Mouse (Mus musculus): ENCODE measurements around the gene Hdac9. TPM values are rescaled to one million over a fixed set of nuclear protein-coding genes. Genes with fewer than 3 reads are reported as not detected.

Hdac9 gene
- polyA plus RNA-seq, 1 experiment: 11.1 TPM

DNA sequence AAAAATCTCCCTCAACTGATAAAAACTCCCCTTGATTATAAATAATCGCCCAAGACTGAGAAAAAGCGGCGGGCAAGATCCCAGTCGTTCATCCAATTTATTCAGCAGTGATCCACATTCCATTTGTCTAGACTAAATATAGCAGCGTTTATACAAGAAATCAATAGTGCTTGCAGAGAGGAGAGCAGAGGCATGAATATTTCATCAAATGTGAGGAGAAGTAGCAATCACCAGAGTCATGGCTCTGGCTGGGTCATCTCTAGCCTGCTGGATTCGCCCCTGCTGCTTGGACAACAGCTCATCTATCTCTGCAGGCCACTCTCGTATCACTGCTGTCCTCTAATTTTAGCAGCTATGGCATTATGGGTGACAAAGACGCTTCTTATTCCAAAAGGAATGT lies 476.0 kb downstream of the Hdac9 start:
- Histone ChIP-seq H3K4me3 (ENCODE audit: insufficient read depth, low read length) (no peak overlapping the region), H3K4me1 (ENCODE audit: control insufficient read depth, insufficient read depth, low read length) (no peaks in the 10 kb centered on the region), H3K27ac (ENCODE audit: insufficient read depth, low read depth, low read length) (no peak overlapping the region)
- TF ChIP-seq CTCF (IDR thresholded peaks at IDR 0.05; ENCODE audit: low read depth, low read length) (no peak), POLR2A (IDR thresholded peaks at IDR 0.05; ENCODE audit: borderline replicate concordance, low read depth, low read length) (no peak)

- no peak for TF ChIP-seq POLR2A (IDR thresholded peaks at IDR 0.05; ENCODE audit: borderline replicate concordance, low read depth, low read length)
- no peak for TF ChIP-seq CTCF (IDR thresholded peaks at IDR 0.05; ENCODE audit: low read depth, low read length)
- H3K27ac ChIP-seq (ENCODE audit: insufficient read depth, low read depth, low read length): peak overlapping the region; percentile 72
- H3K4me3 ChIP-seq (ENCODE audit: insufficient read depth, low read length): no peak overlapping the region
- peaks cover 13% of the 10 kb centered on the region for H3K4me1 ChIP-seq (ENCODE audit: control insufficient read depth, insufficient read depth, low read length)
Measured at GRCm38 (mm10) chr12:34432919-34433318, 484.0 kb downstream of the Hdac9 start.

DNA sequence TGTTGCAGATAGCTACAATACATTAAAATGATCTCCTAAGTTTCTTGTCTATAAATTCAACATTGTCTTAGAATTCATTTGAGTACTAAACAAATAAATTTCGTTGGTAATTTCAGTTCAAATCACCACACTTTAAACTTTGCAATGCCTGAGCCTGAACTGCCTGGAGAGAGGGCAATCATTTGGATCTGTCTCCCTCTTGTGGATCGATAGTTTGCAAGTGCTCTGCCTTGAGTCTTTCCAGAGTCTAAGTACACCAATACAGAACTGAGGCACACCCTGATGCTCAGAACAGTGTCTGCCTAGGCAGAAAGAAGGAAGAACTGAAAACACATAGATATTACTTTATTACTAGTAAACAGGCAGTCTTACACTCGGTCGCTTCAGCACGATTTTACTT lies 484.4 kb downstream of the Hdac9 start:
- Histone ChIP-seq H3K4me1 (ENCODE audit: control insufficient read depth, insufficient read depth, low read length) (peaks cover 13% of the 10 kb centered on the region), H3K4me3 (ENCODE audit: insufficient read depth, low read length) (no peak overlapping the region)
- TF ChIP-seq CTCF (IDR thresholded peaks at IDR 0.05; ENCODE audit: low read depth, low read length): no peak

GRCm38 (mm10) chr12:34431832-34432231 lies 485.1 kb downstream of the Hdac9 start:
- Histone ChIP-seq H3K4me1 (ENCODE audit: control insufficient read depth, insufficient read depth, low read length) (peaks cover 13% of the 10 kb centered on the region), H3K27ac (ENCODE audit: insufficient read depth, low read depth, low read length) (no peak overlapping the region), H3K4me3 (ENCODE audit: insufficient read depth, low read length) (no peak overlapping the region)
- TF ChIP-seq POLR2A (IDR thresholded peaks at IDR 0.05; ENCODE audit: borderline replicate concordance, low read depth, low read length) (no peak), CTCF (IDR thresholded peaks at IDR 0.05; ENCODE audit: low read depth, low read length) (no peak)

More for the DNA sequence above, 484.4 kb downstream of the Hdac9 start:
- H3K27ac ChIP-seq (ENCODE audit: insufficient read depth, low read depth, low read length): peak overlapping the region; percentile 72

- Histone ChIP-seq H3K27ac (ENCODE audit: insufficient read depth, low read depth, low read length) (no peak overlapping the region), H3K4me3 (ENCODE audit: insufficient read depth, low read length) (no peak overlapping the region), H3K4me1 (ENCODE audit: control insufficient read depth, insufficient read depth, low read length) (no peaks in the 10 kb centered on the region)
- TF ChIP-seq CTCF (IDR thresholded peaks at IDR 0.05; ENCODE audit: low read depth, low read length): no peak
Measured at GRCm38 (mm10) chr12:34425468-34425867, 491.4 kb downstream of the Hdac9 start.

GRCm38 (mm10) chr12:34408139-34408538 lies 508.8 kb downstream of the Hdac9 start:
- no peak for TF ChIP-seq POLR2A (IDR thresholded peaks at IDR 0.05; ENCODE audit: borderline replicate concordance, low read depth, low read length)
- TF ChIP-seq CTCF (IDR thresholded peaks at IDR 0.05; ENCODE audit: low read depth, low read length): no peak
- Histone ChIP-seq H3K27ac (ENCODE audit: insufficient read depth, low read depth, low read length) (no peak overlapping the region), H3K4me1 (ENCODE audit: control insufficient read depth, insufficient read depth, low read length) (no peaks in the 10 kb centered on the region), H3K4me3 (ENCODE audit: insufficient read depth, low read length) (no peak overlapping the region)

GRCm38 (mm10) chr12:34407143-34407542 lies 509.8 kb downstream of the Hdac9 start:
- no peak for TF ChIP-seq POLR2A (IDR thresholded peaks at IDR 0.05; ENCODE audit: borderline replicate concordance, low read depth, low read length)
- TF ChIP-seq CTCF (IDR thresholded peaks at IDR 0.05; ENCODE audit: low read depth, low read length): no peak
- no peak overlapping the region for H3K4me3 ChIP-seq (ENCODE audit: insufficient read depth, low read length)
- no peaks in the 10 kb centered on the region for H3K4me1 ChIP-seq (ENCODE audit: control insufficient read depth, insufficient read depth, low read length)
- no peak overlapping the region for H3K27ac ChIP-seq (ENCODE audit: insufficient read depth, low read depth, low read length)

DNA sequence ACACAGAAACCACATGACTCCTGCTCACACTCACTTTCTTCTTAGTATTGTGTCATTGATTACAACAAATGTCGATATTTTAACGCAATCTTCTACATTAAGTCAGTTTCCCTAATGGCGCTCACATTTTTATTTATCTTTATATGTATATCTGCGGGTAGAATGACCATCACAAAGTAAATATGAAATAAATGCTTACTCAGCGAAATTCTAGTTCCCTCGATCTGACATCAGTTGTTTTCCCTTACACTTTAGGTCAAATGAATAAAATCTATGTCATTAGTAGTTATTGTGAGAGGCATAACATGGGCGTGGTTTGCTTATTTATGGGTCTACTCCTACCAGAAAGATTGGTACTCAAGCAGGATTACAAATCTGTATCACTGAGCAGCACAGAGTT lies 514.8 kb downstream of the Hdac9 start:
- Histone ChIP-seq H3K4me1 (ENCODE audit: control insufficient read depth, insufficient read depth, low read length) (no peaks in the 10 kb centered on the region), H3K4me3 (ENCODE audit: insufficient read depth, low read length) (no peak overlapping the region), H3K27ac (ENCODE audit: insufficient read depth, low read depth, low read length) (no peak overlapping the region)
- no peak for TF ChIP-seq CTCF (IDR thresholded peaks at IDR 0.05; ENCODE audit: low read depth, low read length)
- TF ChIP-seq POLR2A (IDR thresholded peaks at IDR 0.05; ENCODE audit: borderline replicate concordance, low read depth, low read length): no peak

- no peak for TF ChIP-seq POLR2A (IDR thresholded peaks at IDR 0.05; ENCODE audit: borderline replicate concordance, low read depth, low read length)
- TF ChIP-seq CTCF (IDR thresholded peaks at IDR 0.05; ENCODE audit: low read depth, low read length): no peak
- Histone ChIP-seq H3K27ac (ENCODE audit: insufficient read depth, low read depth, low read length) (no peak overlapping the region), H3K4me3 (ENCODE audit: insufficient read depth, low read length) (no peak overlapping the region), H3K4me1 (ENCODE audit: control insufficient read depth, insufficient read depth, low read length) (no peaks in the 10 kb centered on the region)
Measured at GRCm38 (mm10) chr12:34398611-34399010, 518.3 kb downstream of the Hdac9 start.

DNA sequence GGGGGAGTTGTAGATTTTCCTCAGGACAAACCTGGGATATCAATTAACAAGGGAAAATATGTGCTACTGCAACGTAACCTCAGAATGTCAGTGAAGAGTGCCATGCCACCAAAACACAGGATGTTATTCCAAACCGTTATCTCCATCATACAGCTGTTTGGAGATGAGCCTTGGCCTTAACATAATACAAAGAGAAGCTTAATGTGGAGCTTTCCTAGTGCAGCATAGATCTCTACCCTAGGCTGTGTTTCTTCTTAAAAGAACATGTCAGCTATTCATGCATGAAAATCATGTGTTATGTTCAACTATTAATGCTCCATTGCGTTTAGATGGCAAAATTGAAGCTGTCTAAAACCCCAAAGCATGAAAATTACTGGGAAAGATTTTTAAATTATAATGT lies 522.6 kb downstream of the Hdac9 start:
- Histone ChIP-seq H3K4me3 (ENCODE audit: insufficient read depth, low read length) (no peak overlapping the region), H3K27ac (ENCODE audit: insufficient read depth, low read depth, low read length) (no peak overlapping the region), H3K4me1 (ENCODE audit: control insufficient read depth, insufficient read depth, low read length) (no peaks in the 10 kb centered on the region)
- TF ChIP-seq CTCF (IDR thresholded peaks at IDR 0.05; ENCODE audit: low read depth, low read length): no peak
- no peak for TF ChIP-seq POLR2A (IDR thresholded peaks at IDR 0.05; ENCODE audit: borderline replicate concordance, low read depth, low read length)

DNA sequence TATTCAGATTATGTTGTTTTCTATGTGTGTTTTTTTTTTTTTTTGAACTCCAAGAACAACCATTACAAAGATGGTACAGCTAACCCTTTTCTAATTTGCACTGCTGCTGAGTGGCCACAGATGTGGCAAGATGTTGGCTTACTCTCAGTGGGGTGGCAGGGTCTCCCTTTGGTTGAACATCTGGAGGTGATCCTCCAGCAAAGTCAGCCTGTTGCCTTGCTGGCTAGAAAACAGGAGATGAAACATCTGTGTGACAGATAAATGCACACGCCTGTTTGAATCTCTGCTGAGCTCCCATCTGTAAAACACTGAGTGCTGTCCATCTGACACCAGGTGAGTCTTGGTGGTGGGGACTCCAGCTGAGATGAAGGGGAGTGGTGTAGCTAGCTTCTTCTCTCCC lies 537.2 kb downstream of the Hdac9 start:
- no peaks in the 10 kb centered on the region for H3K4me1 ChIP-seq (ENCODE audit: control insufficient read depth, insufficient read depth, low read length)
- no peak overlapping the region for H3K4me3 ChIP-seq (ENCODE audit: insufficient read depth, low read length)
- TF ChIP-seq POLR2A (IDR thresholded peaks at IDR 0.05; ENCODE audit: borderline replicate concordance, low read depth, low read length): no peak
- TF ChIP-seq CTCF (IDR thresholded peaks at IDR 0.05; ENCODE audit: low read depth, low read length): no peak
- no peak overlapping the region for H3K27ac ChIP-seq (ENCODE audit: insufficient read depth, low read depth, low read length)

Measured in bone marrow macrophage, adult 2 months (primary cell).